Mouse (Mus musculus) mouse embryonic stem cell (cell line): ENCODE results near the gene Arsj.

Experiments
- in situ Hi-C, 2 experiments: fragments of 300-500 bp; cut with MboI; formaldehyde crosslinking; loops; 1 replicate in 1 of 2; 3 replicates in 1 of 2; pipeline ENCODE4 v1.14.3; 2019 to 2020; ENCODE audit warnings: low sequenced_read_pairs in 2 of 2, low pct_unique_long_range_greater_than_20kb in 1 of 2, mixed read lengths in 1 of 2; ENCODE audit not compliant: unreplicated experiment in 1 of 2

The Arsj gene

DNA sequence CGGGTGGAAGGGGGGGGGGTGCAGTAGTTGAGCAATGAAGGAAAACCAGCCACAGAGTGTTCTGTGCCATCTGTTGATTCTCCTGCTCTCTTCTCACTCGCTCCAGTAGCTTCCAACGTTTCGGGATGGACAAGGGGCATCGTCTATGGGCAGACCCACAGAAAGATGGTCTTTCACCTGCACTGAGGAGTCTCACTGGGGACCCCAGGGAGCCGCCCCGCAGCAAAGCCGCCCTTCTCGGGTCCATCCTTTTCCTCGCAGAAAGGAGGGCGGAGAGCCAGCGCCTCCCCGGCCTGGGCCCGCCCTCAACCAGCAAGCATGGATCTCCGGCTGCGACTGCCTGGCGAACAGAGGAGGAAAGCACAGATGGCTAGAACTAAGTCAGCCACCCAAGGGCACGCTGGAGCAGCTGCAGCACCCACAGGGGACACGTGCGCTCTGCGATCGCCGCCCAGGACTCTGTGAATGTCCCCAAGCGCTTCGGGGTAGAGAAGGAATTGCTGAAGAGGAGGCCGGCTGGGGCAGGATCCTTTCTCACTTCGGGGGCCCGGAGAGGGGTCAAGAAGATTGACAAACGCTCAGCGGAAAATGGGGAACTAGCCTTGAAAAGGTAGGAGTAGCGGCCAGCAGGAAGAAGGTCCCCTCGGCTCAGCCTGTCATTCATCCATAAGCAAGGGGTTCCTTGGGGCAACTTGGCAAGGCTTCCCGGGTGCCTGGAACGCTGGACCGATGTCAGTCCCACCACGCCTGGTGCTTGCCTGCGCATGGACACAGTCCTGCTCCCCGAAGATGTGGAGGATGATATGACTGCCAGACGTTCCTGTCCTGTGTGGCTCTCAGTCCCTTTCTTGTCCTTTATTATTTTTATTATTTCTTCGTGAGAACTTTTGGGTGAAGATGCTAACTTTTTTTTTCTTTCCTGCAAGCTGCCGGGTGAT, at the start of gene Arsj:
Gene Arsj, plus strand, starts transcription at position 117 of the 938 bp plus-strand sequence.
- in situ Hi-C loops: no loop called here

DNA sequence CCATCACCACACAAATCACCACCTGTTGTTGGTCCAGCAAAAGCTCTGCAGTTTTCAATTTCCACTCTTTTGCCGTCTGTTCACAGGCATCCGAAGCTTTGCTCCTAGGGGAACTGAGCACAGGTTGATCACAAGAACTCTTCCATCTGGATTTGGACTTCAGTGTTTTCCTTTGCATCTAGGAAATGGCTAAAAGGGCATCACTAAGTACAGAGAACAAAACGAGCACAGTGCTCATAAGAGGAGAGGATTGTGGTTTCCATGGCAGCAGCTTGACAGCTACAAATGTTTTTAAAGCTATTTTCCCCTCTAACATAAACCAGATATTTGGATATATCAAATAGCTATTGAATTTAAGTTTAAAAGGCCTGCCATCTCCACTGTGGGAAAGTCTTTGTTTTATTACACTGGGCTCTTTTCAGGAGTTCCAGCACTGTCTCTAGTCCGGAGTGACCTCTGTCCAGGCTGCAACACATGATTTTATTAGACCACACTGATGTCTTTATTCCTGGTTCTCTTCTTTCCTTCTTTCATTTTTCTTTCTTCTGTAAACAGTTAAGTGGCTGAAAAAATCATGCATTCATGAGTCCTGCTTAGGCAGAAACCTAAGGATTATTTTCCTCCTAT, 38.5 kb upstream of the Arsj start:
- in situ Hi-C loops: no loop called here

DNA sequence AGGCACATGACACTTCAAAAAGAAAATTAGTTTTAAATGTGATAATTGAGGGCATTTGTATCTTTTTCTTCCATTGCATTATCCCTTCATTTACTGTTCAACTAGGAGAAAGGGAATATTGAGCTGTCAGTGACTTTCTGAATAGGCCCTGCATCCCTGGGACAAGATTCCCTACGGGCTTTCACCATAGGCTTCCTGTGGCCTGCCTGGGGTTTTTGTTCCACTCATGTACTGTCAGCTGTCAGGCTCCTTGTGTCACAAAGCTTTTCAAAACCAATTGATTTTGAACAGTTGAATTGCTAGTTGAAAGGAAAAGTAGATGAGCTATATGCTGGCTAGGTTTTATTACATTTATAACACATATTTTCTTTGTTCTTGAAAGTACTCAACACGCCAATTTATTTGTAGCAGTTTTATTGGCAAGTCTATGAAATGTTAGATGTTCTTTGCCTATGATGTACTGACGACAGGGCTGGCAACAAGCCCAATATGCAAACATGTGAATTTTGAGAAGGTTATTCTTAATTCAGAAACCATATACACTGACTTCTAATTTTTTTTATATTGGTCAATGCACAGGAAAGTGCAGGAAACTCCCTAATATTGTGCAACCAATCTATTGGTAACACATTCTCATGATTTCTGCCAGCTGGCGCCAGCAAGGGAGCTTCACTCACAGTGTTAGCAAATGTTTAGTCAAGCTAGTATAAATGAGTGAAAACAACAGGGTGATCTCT, 37.4 kb upstream of the Arsj start:
- in situ Hi-C loops: no loop called here

DNA sequence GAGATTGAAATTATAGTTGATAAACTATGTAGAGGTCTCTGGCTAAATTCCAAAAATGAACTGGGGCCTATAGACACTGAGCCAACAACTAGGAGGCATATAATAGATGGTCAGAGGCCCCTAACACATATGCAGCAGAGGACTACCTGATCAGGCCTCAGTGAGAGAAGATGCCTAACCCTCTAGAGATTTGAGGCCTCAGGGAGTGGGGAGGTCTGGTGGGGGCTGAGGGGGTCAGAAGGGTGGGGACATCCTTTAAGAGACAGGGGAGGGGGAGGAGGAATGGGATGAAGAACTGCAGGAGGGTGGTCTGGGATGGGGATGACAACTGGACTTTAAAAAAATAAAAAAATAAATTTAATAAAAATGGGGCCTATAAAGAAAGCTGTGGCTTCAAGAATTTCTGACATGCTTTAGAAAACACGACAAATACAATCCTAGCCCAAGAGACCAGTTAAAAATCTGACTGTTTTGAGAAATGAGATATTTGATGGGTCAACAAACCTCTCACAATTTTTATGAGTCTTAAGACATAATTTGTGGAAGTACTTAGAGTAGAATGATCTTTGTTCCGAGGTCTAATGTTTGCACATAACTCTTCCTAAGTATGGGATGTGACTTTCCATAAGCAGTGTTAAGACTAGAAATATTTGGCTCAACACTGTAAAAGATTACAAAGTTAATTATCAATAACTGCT, 36.7 kb upstream of the Arsj start:
- in situ Hi-C loops: no loop called here

DNA sequence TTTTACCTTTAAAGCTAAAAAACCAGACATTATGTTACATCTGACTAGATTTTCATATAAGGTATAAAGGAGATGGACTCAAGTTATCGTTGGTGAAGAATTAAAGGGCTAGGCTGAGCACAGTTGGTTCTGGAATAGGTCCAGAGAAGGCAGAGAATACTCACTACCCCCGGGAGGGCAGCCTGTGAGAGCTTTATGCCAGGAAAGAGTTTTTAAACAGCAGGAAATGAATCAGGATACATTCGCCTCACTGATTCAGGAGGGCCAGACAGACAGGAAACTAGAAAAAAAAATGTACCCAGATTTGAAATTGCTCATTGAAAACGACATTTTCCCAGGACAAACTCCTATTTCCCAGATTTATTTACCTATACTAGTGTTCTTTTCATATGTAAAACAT, 28.2 kb upstream of the Arsj start:
- in situ Hi-C loops: no loop called here

DNA sequence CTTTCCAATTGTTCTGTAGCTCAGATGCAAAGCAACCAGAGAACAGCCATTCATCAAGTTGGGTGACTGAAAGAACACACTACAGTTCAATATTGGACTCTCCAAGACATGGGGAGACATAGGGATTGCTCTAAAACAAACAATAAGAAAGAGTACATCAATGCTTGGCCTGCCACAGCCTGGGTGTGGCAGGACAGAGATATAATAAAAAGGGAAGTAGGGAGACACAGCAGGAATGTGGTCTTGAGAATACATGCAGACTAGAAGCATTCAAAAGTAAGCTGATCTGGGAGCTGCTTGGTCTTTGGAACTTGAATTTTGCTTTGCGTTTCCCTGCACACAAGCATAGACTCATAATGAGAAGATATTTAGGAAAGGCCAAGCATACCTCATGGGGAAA, 18.7 kb upstream of the Arsj start:
- in situ Hi-C loops: no loop called here

DNA sequence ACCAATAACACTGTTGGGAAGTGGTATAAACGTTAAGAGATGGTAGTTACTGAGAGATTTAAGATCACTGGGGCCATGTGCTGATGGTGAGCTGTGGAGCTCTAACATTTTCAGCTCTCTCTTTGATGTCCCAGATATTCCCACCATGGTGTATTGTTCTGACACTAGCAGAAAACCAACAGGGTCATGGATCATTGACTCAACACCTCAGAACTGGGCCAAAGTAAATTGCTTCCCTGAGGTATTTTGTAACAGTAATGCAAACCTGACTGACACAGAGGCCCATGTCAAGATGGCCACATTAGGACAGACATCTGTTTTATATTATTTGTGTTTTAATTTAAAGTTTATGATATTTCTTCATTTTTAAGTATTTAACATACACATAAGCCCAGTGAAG, 3.7 kb upstream of the Arsj start:
- in situ Hi-C loops: no loop called here

DNA sequence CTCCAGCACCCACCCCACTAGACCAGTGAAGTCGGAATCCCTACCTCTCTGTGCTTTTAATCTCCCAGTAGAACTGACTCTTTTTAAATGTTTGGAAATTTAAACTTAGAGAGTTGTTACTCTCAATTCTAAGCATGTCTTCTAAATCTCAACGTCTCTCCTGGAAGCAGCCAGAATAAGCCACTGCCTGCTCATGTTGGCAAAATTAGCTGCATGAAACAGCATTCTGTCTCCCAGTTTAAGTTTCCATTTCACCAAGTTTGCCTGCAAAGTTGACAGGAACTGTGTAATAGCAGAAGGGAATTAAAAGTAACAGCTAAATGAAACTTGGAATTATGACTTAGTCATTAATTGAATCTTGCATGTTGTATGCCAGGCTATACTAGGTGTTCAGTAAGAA, 1.1 kb upstream of the Arsj start:
- in situ Hi-C loops: no loop called here

DNA sequence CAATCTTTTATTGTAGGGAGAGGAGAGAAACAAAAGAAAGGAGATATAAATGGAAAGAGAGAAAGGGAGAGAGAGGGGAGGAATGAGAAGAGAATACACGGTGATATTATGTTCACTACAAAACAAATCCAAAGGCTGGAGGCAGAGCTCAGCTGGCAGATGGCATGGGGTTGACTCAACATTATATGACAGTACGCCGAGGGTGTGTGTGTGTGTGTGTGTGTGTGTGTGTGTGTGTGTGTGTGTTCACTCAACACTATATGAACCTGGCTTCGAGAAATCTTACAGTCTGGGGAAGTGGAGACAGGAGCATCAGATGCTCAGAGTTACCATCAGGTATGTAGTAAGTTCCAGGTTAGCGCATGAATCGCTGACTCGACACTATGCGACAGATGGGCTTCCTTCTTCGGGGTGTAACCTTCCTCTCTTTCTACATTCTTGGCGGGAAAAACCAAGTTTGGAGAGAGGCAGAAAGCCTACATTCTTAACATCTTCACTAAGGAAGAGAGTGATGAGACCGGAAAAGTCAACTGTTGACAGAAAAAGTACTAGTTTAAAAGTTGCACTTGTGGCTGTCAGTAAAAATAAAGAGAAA, 456 bp upstream of the Arsj start:
- in situ Hi-C loops: no loop called here

DNA sequence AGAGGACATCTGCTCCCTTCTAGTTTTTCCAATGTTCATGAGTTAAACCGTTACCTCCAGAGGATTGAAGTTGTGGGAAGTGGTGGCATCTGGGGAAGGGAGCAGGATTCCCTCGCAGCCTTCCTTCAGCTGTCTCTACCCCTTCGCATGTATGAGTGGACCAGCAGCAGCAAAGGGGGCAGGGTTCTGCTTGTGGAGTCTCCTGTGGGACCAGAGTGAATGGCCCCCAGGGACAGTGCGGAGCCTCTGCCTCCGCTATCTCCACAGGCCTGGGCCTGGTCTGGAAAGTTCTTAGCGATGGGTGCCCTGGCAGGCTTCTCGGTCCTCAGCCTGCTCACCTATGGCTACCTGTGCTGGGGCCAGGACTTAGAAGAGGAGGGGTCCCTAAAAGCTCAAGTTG, 1.1 kb downstream of the Arsj start:
- in situ Hi-C loops: no loop called here

DNA sequence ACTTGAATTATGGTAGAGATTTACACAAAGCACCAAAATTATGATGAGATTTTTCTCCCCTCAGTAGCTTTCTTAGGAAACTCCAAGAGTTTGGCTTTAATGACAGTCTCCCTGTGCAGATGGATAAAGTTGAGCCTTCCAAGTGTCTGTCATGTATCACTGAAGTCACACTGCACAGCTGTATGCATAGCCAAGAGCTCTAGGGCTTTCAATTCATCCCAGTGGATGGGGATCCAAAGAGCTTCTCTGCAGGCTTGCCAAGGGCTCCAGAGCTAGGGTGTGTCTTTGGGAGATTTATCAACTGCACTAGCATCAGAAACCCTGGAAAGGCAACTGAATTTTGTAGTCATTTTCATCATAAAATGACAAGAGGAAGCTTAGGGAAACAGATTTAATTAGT, 7.1 kb downstream of the Arsj start:
- in situ Hi-C loops: no loop called here

DNA sequence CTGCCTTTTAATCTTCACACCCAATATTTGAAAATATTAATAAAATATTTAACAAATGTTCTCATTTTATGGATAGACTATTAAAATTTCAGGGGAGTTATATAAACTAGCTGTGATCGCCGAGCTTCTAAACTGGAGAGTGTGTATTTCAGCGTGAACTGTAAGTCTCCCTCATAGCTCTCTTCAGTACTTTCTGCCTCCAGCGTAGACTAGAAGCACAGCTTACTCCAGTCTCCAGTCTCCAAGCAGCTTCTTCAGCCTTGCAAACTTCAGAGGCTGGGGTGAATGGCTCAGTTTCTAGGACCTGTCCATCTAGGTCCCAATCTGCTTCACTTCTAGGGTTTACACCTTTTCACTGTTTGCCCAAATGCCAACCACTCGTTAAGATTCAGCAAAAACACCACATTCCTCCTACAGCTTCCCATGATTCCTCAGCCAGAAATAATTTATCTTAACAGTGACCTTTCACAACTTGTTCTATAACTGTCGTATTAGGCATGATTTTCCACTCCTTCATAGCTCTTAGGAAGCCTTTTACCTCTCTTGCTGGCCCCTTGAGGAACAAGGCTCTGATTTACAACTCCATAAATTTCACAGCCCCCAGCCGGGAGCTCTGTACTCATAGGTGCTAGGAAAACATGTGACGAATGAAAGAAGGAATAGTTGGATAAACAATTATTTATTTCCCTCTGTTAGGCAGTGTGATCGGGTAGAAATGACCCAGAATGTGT, 9.5 kb downstream of the Arsj start:
- in situ Hi-C loops: no loop called here

DNA sequence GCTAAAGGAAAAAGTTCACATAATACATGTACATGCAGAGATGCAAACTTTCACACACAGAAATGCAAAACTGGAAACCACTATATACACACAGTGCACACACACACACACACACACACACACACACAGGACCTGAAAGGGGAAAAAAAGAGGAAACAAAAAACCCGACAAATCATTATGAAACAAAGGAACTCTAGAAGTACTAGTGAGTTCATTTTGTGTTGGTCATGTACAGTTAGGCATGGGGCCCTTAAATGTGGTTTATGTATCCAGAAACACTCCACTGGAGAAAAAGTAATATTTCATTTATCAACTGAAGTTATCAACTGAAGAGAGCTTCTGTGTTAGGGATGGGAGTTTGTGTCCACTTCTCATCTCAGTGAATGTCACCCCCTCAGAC, 10.2 kb downstream of the Arsj start:
- in situ Hi-C loops: no loop called here

DNA sequence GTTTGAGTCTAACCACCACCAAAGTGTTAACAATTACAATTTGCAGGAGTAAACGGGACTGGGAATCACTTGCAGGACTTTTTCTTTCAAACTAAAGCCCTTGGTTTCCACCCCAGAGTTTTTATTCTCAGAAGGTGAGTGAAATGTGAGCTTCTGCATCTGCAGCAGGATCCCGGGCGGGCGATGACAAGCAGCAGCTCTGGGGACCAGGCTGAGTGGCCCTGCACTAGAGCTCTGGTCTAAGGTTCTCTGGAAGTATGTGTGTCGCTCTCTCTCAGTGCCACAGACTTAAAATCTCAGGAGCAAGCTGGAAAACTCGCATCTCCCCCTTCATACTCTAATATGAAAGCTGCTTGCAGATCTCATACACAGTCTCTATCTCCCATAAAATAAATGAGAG, 15.8 kb downstream of the Arsj start:
- in situ Hi-C loops: no loop called here

DNA sequence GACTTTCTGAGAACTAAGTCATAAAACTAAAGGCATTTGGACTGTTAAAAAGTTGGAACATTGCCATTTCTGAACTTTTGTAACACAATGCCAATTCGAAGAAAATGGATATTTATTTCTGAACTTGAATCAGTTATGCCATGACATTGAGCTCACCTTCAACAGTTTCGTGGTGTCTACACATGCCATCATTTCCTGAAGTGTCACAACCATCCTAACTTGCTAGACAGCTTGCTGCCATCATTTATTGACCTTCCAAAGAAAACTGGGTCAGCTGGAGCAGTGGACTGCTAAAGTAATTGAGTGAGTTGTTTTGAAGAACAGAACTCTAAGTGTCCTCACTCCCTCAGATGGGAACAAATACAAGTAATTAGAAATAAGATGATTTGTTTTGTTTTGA, 16.2 kb downstream of the Arsj start:
- in situ Hi-C loops: no loop called here

DNA sequence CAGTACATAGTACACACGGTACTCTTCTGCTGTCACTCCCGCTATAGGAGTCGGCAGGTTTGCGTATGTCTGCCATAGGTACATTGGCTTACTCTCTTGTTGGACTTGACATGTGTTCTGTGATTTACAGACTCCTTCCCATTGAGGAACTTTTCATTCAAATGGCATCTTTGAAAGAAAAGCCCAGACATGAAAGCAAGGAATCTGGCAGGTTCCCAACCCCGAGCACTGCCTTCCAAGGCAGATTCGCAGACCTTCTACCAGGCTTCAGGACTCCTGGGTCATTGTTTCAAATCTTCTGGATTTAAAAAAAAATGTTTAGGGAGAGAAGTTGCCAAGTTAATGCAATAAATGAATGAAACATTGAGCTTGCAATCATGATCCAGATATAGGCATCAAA, 19.8 kb downstream of the Arsj start:
- in situ Hi-C loops: no loop called here

DNA sequence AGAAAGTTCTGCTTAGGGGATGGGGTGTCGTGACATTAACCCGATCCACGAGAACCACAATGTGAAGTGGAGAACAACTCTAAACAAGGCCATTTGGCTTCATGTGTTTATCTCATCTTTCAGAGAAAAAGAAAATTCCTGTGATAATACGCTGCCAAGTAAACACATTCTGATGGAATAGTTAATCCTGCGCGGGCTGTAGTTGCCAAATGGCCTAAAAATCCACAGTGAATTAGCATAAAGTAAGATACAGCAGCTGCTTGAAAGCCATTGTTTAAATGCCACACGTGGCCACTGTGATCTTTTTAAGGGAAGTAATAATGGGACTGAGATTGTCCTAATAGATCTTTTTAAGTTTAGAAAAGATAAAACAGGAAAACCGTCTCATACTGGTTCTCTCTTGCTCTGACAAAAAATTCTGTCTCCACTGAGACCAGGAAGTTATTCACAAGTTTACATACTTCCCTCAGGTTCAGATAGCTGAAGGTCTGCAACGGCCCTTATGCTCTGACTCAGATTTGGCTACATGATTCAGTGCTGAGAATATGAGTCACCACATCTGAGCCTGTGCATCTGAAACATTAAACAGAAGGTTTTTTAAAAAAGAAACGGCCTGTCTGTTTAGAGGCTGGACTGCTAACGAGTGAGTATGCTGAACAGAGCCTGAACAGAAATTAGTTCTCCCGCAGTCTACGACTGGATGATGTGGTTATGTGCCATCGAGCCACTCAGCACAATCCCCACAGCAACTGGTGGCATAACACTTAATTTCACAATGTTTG, 21.4 kb downstream of the Arsj start:
- in situ Hi-C loops: no loop called here
